8 mouse cellular contexts compared by ENCODE assay signal in genomic region chr10:127266112-127267091, GRCm38 (mm10). TPM values are rescaled to one million over a fixed set of nuclear protein-coding genes. Genes with fewer than 3 reads are reported as not detected.
DNase-seq lines count a peak whose midpoint lies in the region; ATAC-seq and TF ChIP-seq lines count a peak whose summit lies in the region.

Dctn2 (plus strand) TSS chr10:127266368.

- peaks cover 30% of the 10 kb centered on the region for H3K36me3 ChIP-seq in heart, embryonic 10.5 days
- peaks cover 34% of the 10 kb centered on the region for H3K36me3 ChIP-seq in kidney, embryonic 15.5 days

- H3K4me3 ChIP-seq in bone marrow macrophage, adult 2 months (ENCODE audit: insufficient read depth, low read length): peak within 1 kb of the TSS; percentile 81
- H3K4me3 ChIP-seq in embryonic fibroblast, embryonic 13.5 days (ENCODE audit: insufficient read depth, low read length): peak within 1 kb of the TSS; percentile 72
- H3K4me3 ChIP-seq in heart, embryonic 10.5 days: peak within 1 kb of the TSS; percentile 99
- H3K4me3 ChIP-seq in kidney, embryonic 15.5 days (replicated peaks): peak within 1 kb of the TSS; percentile 93

- DNase-seq in 416B (ENCODE audit: low read depth) (peak; percentile 98), liver (peak; percentile 97)
- DNase-seq in heart, embryonic 10.5 days (ENCODE audit: low spot score): peak; percentile 99
- peak; percentile 93 to 95 for DNase-seq in spleen, postnatal 4 days (ENCODE audit: low spot score in 2 of 2)

- peak; percentile 98 for ATAC-seq in kidney, embryonic 15.5 days (replicated peaks; ENCODE audit: low FRiP score)
- peak; percentile 98 for ATAC-seq in monocyte, adult 5-6 weeks (replicated peaks; ENCODE audit: insufficient number of reproducible peaks, low FRiP score, low TSS enrichment, poor library complexity, severe bottlenecking)

- no peak for TF ChIP-seq POLR2A in bone marrow macrophage, adult 2 months (IDR thresholded peaks at IDR 0.05; ENCODE audit: borderline replicate concordance, low read depth, low read length)
- peak; percentile 60 for TF ChIP-seq POLR2A in embryonic fibroblast, embryonic 13.5 days (IDR thresholded peaks at IDR 0.05; ENCODE audit: low read depth, low read length)

- H3K27me3 ChIP-seq in heart, embryonic 10.5 days (ENCODE audit: insufficient read depth, poor library complexity, severe bottlenecking): peaks cover 35% of the 10 kb centered on the region
- peaks cover 38% of the 10 kb centered on the region for H3K27me3 ChIP-seq in kidney, embryonic 15.5 days

- H3K4me2 ChIP-seq in kidney, embryonic 15.5 days: peak within 1 kb of the TSS; percentile 61

- H3K9me3 ChIP-seq in heart, embryonic 10.5 days: no peaks in the 10 kb centered on the region
- no peaks in the 10 kb centered on the region for H3K9me3 ChIP-seq in kidney, embryonic 15.5 days (replicated peaks)

- H3K27ac ChIP-seq in bone marrow macrophage, adult 2 months (ENCODE audit: insufficient read depth, low read depth, low read length): peak within 1 kb of the TSS; percentile 34
- H3K27ac ChIP-seq in embryonic fibroblast, embryonic 13.5 days (ENCODE audit: insufficient read depth, low read length): peak within 1 kb of the TSS; percentile 37
- H3K27ac ChIP-seq in heart, embryonic 10.5 days: peak within 1 kb of the TSS; percentile 99
- H3K27ac ChIP-seq in kidney, embryonic 15.5 days: peak within 1 kb of the TSS; percentile 89

- peak within 1 kb of the TSS; percentile 100 for H3K9ac ChIP-seq in kidney, embryonic 15.5 days

- no peak for TF ChIP-seq CTCF in bone marrow macrophage, adult 2 months (IDR thresholded peaks at IDR 0.05; ENCODE audit: low read depth, low read length)
- no peak for TF ChIP-seq CTCF in embryonic fibroblast, embryonic 13.5 days (IDR thresholded peaks at IDR 0.05; ENCODE audit: borderline replicate concordance, insufficient read depth, low read length)

- under 1% methylated on average over 70 of the region's 70 CpGs for WGBS in heart, embryonic 10.5 days
- under 1% methylated on average over 70 of the region's 70 CpGs for WGBS in kidney, embryonic 15.5 days

- H3K4me1 ChIP-seq in bone marrow macrophage, adult 2 months (ENCODE audit: control insufficient read depth, insufficient read depth, low read length): peaks cover 5% of the 10 kb centered on the region
- H3K4me1 ChIP-seq in embryonic fibroblast, embryonic 13.5 days (ENCODE audit: control insufficient read depth, insufficient read depth, low read length): no peaks in the 10 kb centered on the region
- H3K4me1 ChIP-seq in heart, embryonic 10.5 days: peaks cover 32% of the 10 kb centered on the region
- peaks cover 29% of the 10 kb centered on the region for H3K4me1 ChIP-seq in kidney, embryonic 15.5 days

RNA-seq across cellular contexts. Expression of gene Dctn2, which starts in this region (rescaled TPM):
- 119 and 121 TPM in 2 replicates for polyA plus RNA-seq in bone marrow macrophage, adult 2 months (2012; ENCODE audit: insufficient read depth, insufficient read length, missing spikeins)
- 149 and 162 TPM in 2 replicates for polyA plus RNA-seq in embryonic fibroblast, embryonic 13.5 days (2011; ENCODE audit: insufficient read length, low read depth, missing spikeins)
- 155 and 167 TPM in 2 replicates for polyA plus RNA-seq in heart, embryonic 10.5 days (2016; fragmentation: Nextera tagmentation; extraction: Ambion mirVana)
- polyA plus RNA-seq in kidney, embryonic 15.5 days (2015; fragmentation: Nextera tagmentation; extraction: Ambion mirVana): 169 and 189 TPM in 2 replicates
- total RNA-seq in monocyte, adult 5-6 weeks (2017): 89.0 to 104 TPM (median 92.1 TPM) in 3 replicates

Comparison
In these comparisons a context has a peak if more than half of its experiments do, and no peak if none do; other contexts are left out.
1. Peak in every context shown above with its lines: DNase-seq, ATAC-seq, H3K4me3 ChIP-seq and H3K27ac ChIP-seq.
2. H3K27ac ChIP-seq: peak in every context shown above with its lines; median percentile 99 in heart, embryonic 10.5 days; 89 in kidney, embryonic 15.5 days; 37 in embryonic fibroblast, embryonic 13.5 days; 34 in bone marrow macrophage, adult 2 months.